Mouse (Mus musculus) gonadal fat pad, adult 2 months (tissue): ENCODE measurements around the gene Vmn2r82. TPM values are rescaled to one million over a fixed set of nuclear protein-coding genes. Genes with fewer than 3 reads are reported as not detected.
"Not testable (repeated sequence)": the region's sequence is repeated elsewhere in the genome, so short reads cannot be mapped to it uniquely, and the experiment has no call there.

Source experiments
- DNase-seq: peaks from one replicate; pipeline ENCODE4 v3.0.0-alpha.2; 2012; ENCODE audit warnings: low read depth
- polyA plus RNA-seq: library from polyadenylated mRNA; depleted of rRNA; stranded (reverse); fragments of >200 nt; gene quantifications from 2 replicates; pipeline ENCODE4 v1.2.3, GENCODE M21; 2012; rRNA removed

Vmn2r82 gene
- polyA plus RNA-seq: not detected in 2 replicates

DNA sequence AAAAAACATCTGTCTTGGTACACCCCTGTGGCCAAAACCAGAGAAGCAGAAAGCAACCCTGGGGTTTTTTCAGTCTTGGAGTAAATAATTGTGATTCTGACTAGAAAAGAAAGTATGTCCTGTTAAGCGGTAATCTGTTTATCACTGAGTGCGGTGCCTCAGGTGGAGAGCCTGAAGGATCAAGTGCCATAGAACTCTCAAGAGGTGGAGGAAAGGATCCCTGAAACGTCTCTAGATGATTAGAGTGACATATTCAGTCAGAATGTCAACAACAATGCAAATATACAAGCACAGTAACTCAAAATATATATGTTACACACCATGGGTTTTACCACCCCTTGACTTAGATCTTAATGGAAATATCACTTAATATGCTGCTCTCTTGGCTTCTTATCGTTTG lies at the start of gene Vmn2r82:
TSS of gene Vmn2r82 (plus strand) at position 301 of the 400 bp plus-strand sequence.
- DNase-seq: not testable (repeated sequence)

DNA sequence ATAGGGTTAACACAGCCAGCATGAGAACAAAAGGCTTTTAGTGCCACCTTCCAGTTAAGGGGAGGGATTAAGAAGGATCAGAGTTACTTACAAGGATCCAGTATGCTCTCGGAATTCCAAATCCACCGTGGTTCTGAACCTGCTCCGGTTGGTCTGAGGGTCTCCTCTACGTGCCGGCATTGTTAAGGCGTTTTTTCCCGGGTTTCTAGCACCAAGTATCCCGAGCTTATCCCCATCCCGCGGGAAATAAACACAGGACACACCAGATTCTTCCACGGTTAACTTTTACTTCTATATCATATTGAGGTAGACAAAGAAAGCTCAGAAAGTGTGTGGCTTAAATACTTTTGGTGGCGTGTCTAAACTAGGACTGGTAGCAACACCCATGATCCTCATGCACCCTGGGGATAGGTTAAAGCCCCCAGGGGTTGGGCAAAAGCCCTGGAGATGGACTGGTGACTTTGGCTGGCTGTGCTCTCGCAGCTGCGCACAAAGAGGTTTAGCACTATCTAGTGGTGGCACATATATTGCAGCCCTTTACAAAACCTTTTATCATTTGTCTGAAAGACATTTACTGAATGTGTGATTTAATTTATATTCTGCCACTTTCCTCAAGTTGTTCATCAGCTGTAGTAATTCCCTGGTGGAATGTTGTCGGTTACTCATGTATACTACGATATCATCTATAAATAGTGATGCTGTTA lies 34.1 kb upstream of the Vmn2r82 start:
- DNase-seq: not testable (repeated sequence)

DNA sequence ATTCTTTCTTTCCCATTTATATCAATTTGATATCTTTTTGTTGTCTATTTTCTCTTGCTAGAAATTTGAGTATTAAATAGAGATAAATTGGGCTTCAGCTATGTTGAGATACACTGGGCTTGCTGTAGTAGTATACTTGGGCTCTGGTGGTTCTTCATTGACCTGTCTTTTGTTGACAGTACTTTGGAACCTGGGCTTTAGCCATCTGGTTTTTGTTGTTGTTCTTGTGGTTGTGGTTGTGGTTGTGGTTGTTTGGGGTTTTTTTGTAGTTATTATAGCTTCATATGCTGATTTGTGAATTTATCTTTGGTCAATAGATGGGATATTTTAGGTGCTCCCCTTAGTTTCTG lies 33.6 kb upstream of the Vmn2r82 start:
- DNase-seq: no peak

GRCm38 (mm10) chr10:79399946-79400700 lies 43.8 kb downstream of the Vmn2r82 start:
- not testable (repeated sequence) for DNase-seq

- no peak for DNase-seq
Observed at GRCm38 (mm10) chr10:79417142-79417771, 60.9 kb downstream of the Vmn2r82 start.

DNA sequence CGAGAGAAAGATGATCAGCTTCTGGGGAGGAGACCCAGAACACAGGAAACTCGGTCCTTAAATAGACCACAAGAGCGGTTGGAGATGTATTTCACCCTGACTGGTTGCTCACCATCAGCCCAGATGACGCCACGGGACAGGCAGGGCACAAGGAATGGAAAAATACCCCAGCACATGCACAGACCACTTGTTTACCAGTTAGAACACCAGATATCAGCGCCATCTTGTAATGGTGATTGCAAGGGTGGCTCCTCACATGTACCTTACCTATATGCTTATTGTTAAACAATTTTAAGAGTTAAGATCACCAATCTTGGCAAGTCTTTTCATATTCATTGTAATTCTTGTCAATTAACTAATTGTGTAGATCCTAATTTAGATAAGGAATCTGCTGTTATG lies 61.5 kb downstream of the Vmn2r82 start:
- DNase-seq: not testable (repeated sequence)

DNA sequence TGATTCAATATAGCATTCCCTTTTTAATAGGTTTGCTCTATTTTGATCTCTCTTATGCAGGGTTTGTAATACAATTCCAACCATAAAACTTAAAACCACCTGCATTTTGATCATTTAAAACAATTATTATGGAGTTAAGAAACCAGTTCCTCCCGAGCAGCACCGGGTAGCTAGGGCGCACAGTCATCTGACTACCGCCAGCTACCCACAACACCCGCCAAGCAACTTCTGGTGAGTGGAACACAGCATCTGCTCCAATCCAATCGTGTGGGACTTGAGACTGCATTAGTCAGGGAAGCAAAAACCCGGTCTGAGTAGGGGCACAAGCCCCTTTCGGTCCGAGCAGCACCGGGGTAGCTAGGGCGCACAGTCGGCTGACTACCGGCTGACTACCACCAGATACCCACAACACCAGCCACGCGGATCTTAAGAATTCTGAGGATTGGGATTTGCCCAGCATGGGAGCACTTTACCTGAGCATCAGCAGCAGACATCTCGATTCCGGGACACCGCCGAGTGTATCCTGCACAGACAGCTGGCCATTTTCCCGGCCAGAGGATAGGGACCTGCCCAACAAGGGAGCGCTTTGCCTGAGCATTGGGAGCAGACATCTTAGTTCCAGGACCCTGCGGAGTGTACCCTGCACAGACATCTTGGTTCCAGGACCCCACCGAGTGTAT lies 79.0 kb downstream of the Vmn2r82 start:
- DNase-seq: not testable (repeated sequence)

Other genes starting within 250 kb of the Vmn2r82 start
- not detected in 2 replicates for gene Vmn2r80, start 207.8 kb upstream of the Vmn2r82 start, polyA plus RNA-seq
- not detected in 2 replicates for gene Vmn2r81, start 108.8 kb upstream of the Vmn2r82 start, polyA plus RNA-seq
- gene Vmn2r83, start 112.2 kb downstream of the Vmn2r82 start, polyA plus RNA-seq: not detected in 2 replicates
- gene Plpp2, start 177.3 kb downstream of the Vmn2r82 start, polyA plus RNA-seq: 38.2 and 43.0 TPM in 2 replicates
- gene Mier2, start 198.7 kb downstream of the Vmn2r82 start, polyA plus RNA-seq: 48.4 and 58.7 TPM in 2 replicates
- 1.3 and 2.1 TPM in 2 replicates for gene Theg, start 230.8 kb downstream of the Vmn2r82 start, polyA plus RNA-seq